Mouse (Mus musculus): ENCODE measurements around the gene Tbc1d20. TPM values are rescaled to one million over a fixed set of nuclear protein-coding genes. Genes with fewer than 3 reads are reported as not detected.
"Not testable (repeated sequence)": the region's sequence is repeated elsewhere in the genome, so short reads cannot be mapped to it uniquely, and the experiment has no call there.

Tbc1d20 gene
- total and polyA plus RNA-seq, 3 experiments: 39.0 to 46.5 (median 43.1) TPM

- H3K27me3 ChIP-seq (ENCODE audit: control insufficient read depth, insufficient read depth, low read length): no peaks in the 10 kb centered on the region
- 81% methylated on average over 2 of the region's 2 CpGs for WGBS
- no peak overlapping the region for H3K9ac ChIP-seq (ENCODE audit: low read depth, low read length)
- intact Hi-C loops (cut with DNase I): no loop called here
- H3K36me3 ChIP-seq (ENCODE audit: control insufficient read depth, insufficient read depth, low read length): no peaks in the 10 kb centered on the region
- H3K27ac ChIP-seq: no peak overlapping the region
- peaks cover 4% of the 10 kb centered on the region for H3K4me1 ChIP-seq (ENCODE audit: control insufficient read depth, insufficient read depth, low read length)
- no peaks in the 10 kb centered on the region for H3K79me2 ChIP-seq (replicated peaks; ENCODE audit: control insufficient read depth, insufficient read depth, low read length)
- no peak for TF ChIP-seq EP300 (IDR thresholded peaks at IDR 0.05; ENCODE audit: insufficient read depth, low read depth, low read length)
- TF ChIP-seq POLR2A (IDR thresholded peaks at IDR 0.05; ENCODE audit: insufficient read depth, low read depth, low read length): no peak
- TF ChIP-seq CTCF (IDR thresholded peaks at IDR 0.05): no peak
- DNase-seq: no peak
- no peak overlapping the region for H3K4me3 ChIP-seq
Measured at GRCm38 (mm10) chr2:152347722-152348121, 54.1 kb downstream of the Tbc1d20 start.

- H3K9ac ChIP-seq (ENCODE audit: low read depth, low read length): no peak overlapping the region
- H3K4me3 ChIP-seq: no peak overlapping the region
- H3K27ac ChIP-seq: no peak overlapping the region
- 89% methylated on average over 6 of the region's 6 CpGs for WGBS
- H3K79me2 ChIP-seq (replicated peaks; ENCODE audit: control insufficient read depth, insufficient read depth, low read length): no peaks in the 10 kb centered on the region
- no peaks in the 10 kb centered on the region for H3K27me3 ChIP-seq (ENCODE audit: control insufficient read depth, insufficient read depth, low read length)
- no peaks in the 10 kb centered on the region for H3K36me3 ChIP-seq (ENCODE audit: control insufficient read depth, insufficient read depth, low read length)
- peaks cover 4% of the 10 kb centered on the region for H3K4me1 ChIP-seq (ENCODE audit: control insufficient read depth, insufficient read depth, low read length)
- TF ChIP-seq POLR2A (IDR thresholded peaks at IDR 0.05; ENCODE audit: insufficient read depth, low read depth, low read length) (no peak), CTCF (IDR thresholded peaks at IDR 0.05) (no peak), EP300 (IDR thresholded peaks at IDR 0.05; ENCODE audit: insufficient read depth, low read depth, low read length) (no peak)
- intact Hi-C loops (cut with DNase I): no loop called here
- no peak for DNase-seq
Measured at GRCm38 (mm10) chr2:152349205-152349604, 55.6 kb downstream of the Tbc1d20 start.

- 82% methylated on average over 8 of the region's 8 CpGs for WGBS
- Histone ChIP-seq H3K79me2 (replicated peaks; ENCODE audit: control insufficient read depth, insufficient read depth, low read length) (no peaks in the 10 kb centered on the region), H3K36me3 (ENCODE audit: control insufficient read depth, insufficient read depth, low read length) (no peaks in the 10 kb centered on the region), H3K4me1 (ENCODE audit: control insufficient read depth, insufficient read depth, low read length) (peaks cover 2% of the 10 kb centered on the region), H3K27ac (no peak overlapping the region), H3K4me3 (no peak overlapping the region), H3K27me3 (ENCODE audit: control insufficient read depth, insufficient read depth, low read length) (no peaks in the 10 kb centered on the region), H3K9ac (ENCODE audit: low read depth, low read length) (no peak overlapping the region)
- intact Hi-C loops (cut with DNase I): no loop called here
- TF ChIP-seq POLR2A (IDR thresholded peaks at IDR 0.05; ENCODE audit: insufficient read depth, low read depth, low read length) (no peak), EP300 (IDR thresholded peaks at IDR 0.05; ENCODE audit: insufficient read depth, low read depth, low read length) (no peak), CTCF (IDR thresholded peaks at IDR 0.05) (no peak)
- peak in 1 of 2 experiments; percentile 66 for DNase-seq
Measured at GRCm38 (mm10) chr2:152349842-152350540, 56.4 kb downstream of the Tbc1d20 start.

GRCm38 (mm10) chr2:152357254-152357653 lies 63.6 kb downstream of the Tbc1d20 start:
- Histone ChIP-seq H3K4me1 (ENCODE audit: control insufficient read depth, insufficient read depth, low read length) (peaks cover 16% of the 10 kb centered on the region), H3K27me3 (ENCODE audit: control insufficient read depth, insufficient read depth, low read length) (no peaks in the 10 kb centered on the region), H3K9ac (ENCODE audit: low read depth, low read length) (no peak overlapping the region), H3K27ac (no peak overlapping the region), H3K79me2 (replicated peaks; ENCODE audit: control insufficient read depth, insufficient read depth, low read length) (no peaks in the 10 kb centered on the region), H3K36me3 (ENCODE audit: control insufficient read depth, insufficient read depth, low read length) (no peaks in the 10 kb centered on the region), H3K4me3 (no peak overlapping the region)
- intact Hi-C loops (cut with DNase I): no loop called here
- no peak for DNase-seq
- 95% methylated on average over 3 of the region's 3 CpGs for WGBS
- TF ChIP-seq POLR2A (IDR thresholded peaks at IDR 0.05; ENCODE audit: insufficient read depth, low read depth, low read length): no peak
- TF ChIP-seq CTCF (IDR thresholded peaks at IDR 0.05): no peak
- no peak for TF ChIP-seq EP300 (IDR thresholded peaks at IDR 0.05; ENCODE audit: insufficient read depth, low read depth, low read length)

- H3K27me3 ChIP-seq (ENCODE audit: control insufficient read depth, insufficient read depth, low read length); H3K27ac ChIP-seq; H3K36me3 ChIP-seq (ENCODE audit: control insufficient read depth, insufficient read depth, low read length); H3K4me3 ChIP-seq; H3K79me2 ChIP-seq (replicated peaks; ENCODE audit: control insufficient read depth, insufficient read depth, low read length); intact Hi-C loops (cut with DNase I); DNase-seq; H3K9ac ChIP-seq (ENCODE audit: low read depth, low read length): not testable (repeated sequence)
- H3K4me1 ChIP-seq (ENCODE audit: control insufficient read depth, insufficient read depth, low read length): peaks cover 19% of the 10 kb centered on the region
- WGBS: 92% methylated on average over 5 of the region's 5 CpGs
- TF ChIP-seq CTCF (IDR thresholded peaks at IDR 0.05): peak; percentile 42
Measured at GRCm38 (mm10) chr2:152358977-152359376, 65.3 kb downstream of the Tbc1d20 start.

GRCm38 (mm10) chr2:152359616-152360015 lies 66.0 kb downstream of the Tbc1d20 start:
- peak overlapping the region; percentile 65 for H3K27ac ChIP-seq
- no peak overlapping the region for H3K4me3 ChIP-seq
- no peaks in the 10 kb centered on the region for H3K27me3 ChIP-seq (ENCODE audit: control insufficient read depth, insufficient read depth, low read length)
- peak in 1 of 2 experiments; percentile 28 for DNase-seq
- TF ChIP-seq POLR2A (IDR thresholded peaks at IDR 0.05; ENCODE audit: insufficient read depth, low read depth, low read length) (no peak), CTCF (IDR thresholded peaks at IDR 0.05) (no peak), EP300 (IDR thresholded peaks at IDR 0.05; ENCODE audit: insufficient read depth, low read depth, low read length) (peak; percentile 29; the same call in 1 of the 2 replicates)
- 46% methylated on average over 5 of the region's 5 CpGs for WGBS
- no peaks in the 10 kb centered on the region for H3K79me2 ChIP-seq (replicated peaks; ENCODE audit: control insufficient read depth, insufficient read depth, low read length)
- H3K36me3 ChIP-seq (ENCODE audit: control insufficient read depth, insufficient read depth, low read length): no peaks in the 10 kb centered on the region
- no peak overlapping the region for H3K9ac ChIP-seq (ENCODE audit: low read depth, low read length)
- H3K4me1 ChIP-seq (ENCODE audit: control insufficient read depth, insufficient read depth, low read length): peaks cover 20% of the 10 kb centered on the region
- intact Hi-C loops (cut with DNase I): loop anchor here (1.0 to 5.0 kb wide), 2 partner anchors 15 to 67 kb away; partner anchors contain the start of genes Tbc1d20 and Trib3

All from heart, adult 2 months (tissue).